Mouse (Mus musculus) neural tube, embryonic 14.5 days (tissue): ENCODE measurements at regions not wholly inside any gene's neighbourhood (a gene's known extent, or its start where the extent isn't known, plus 50 kb on each side); places are given as distances from the start of the nearest gene placed in this dataset.

Experiments
- ATAC-seq: fragments of 200-750 bp; cut with Nextera tagmentation; 2 replicates; pipeline ENCODE4 v1.8.0; 2017; ENCODE audit warnings: low read depth, mild to moderate bottlenecking, moderate TSS enrichment, moderate library complexity
- H3K27ac ChIP-seq: fragments of 300-500 bp; sonication (generic); 2 replicates; pipeline ENCODE4 v1.5.1; 2014; ENCODE audit warnings: low read depth, mild to moderate bottlenecking, control low read depth, low read length, moderate library complexity, mixed read lengths
- H3K27me3 ChIP-seq: fragments of 300-500 bp; sonication (generic); 2 replicates; pipeline ENCODE4 v1.6.1; 2014; ENCODE audit warnings: low read length; ENCODE audit not compliant: control insufficient read depth, insufficient read depth
- H3K36me3 ChIP-seq: fragments of 300-500 bp; sonication (generic); 2 replicates; pipeline ENCODE4 v1.6.1; 2014; ENCODE audit warnings: low read length, mixed read lengths; ENCODE audit not compliant: control insufficient read depth, insufficient read depth
- H3K4me1 ChIP-seq: fragments of 300-500 bp; sonication (generic); 2 replicates; pipeline ENCODE4 v1.6.1; 2014; ENCODE audit warnings: low read length; ENCODE audit not compliant: control insufficient read depth, insufficient read depth
- H3K4me2 ChIP-seq: fragments of 300-500 bp; sonication (generic); 2 replicates; pipeline ENCODE4 v1.6.1; 2014; ENCODE audit warnings: mild to moderate bottlenecking, low read depth, low read length, control low read depth
- H3K4me3 ChIP-seq: fragments of 300-500 bp; sonication (generic); 2 replicates; pipeline ENCODE4 v1.5.1; 2014; ENCODE audit warnings: low read depth, low read length, control low read depth, mixed read lengths
- H3K9ac ChIP-seq: fragments of 300-500 bp; sonication (generic); replicated peaks from 2 replicates; pipeline ENCODE4 v1.6.1; 2014; ENCODE audit warnings: low read depth, mild to moderate bottlenecking, control low read depth, low read length, mixed read lengths
- H3K9me3 ChIP-seq: fragments of 300-500 bp; sonication (generic); 2 replicates; pipeline ENCODE4 v1.6.1; 2016; ENCODE audit warnings: low read length; ENCODE audit not compliant: control insufficient read depth
- WGBS: fragments of 180-500 bp; shearing (Covaris S2); extraction: QIAGEN DNeasy Blood & Tissue Kit; methylation state at CpG from one replicate; pipeline ENCODE4 v1.1.7; 2014; 5-methylcytosine and 5-hydroxymethylcytosine counted together

- WGBS: 84% methylated on average over 6 of the region's 6 CpGs
- no peaks in the 10 kb centered on the region for H3K4me1 ChIP-seq
- no peak overlapping the region for H3K9ac ChIP-seq
- H3K4me2 ChIP-seq: no peak overlapping the region
- H3K9me3 ChIP-seq: no peaks in the 10 kb centered on the region
- no peak overlapping the region for H3K27ac ChIP-seq
- no peaks in the 10 kb centered on the region for H3K36me3 ChIP-seq
- no peaks in the 10 kb centered on the region for H3K27me3 ChIP-seq
- no peak for ATAC-seq
- no peak overlapping the region for H3K4me3 ChIP-seq
Observed at GRCm38 (mm10) chr2:159481399-159482080, 686.9 kb downstream of the Dhx35 start.

- Histone ChIP-seq H3K36me3 (no peaks in the 10 kb centered on the region), H3K9me3 (no peaks in the 10 kb centered on the region), H3K4me3 (no peak overlapping the region), H3K9ac (no peak overlapping the region), H3K4me1 (no peaks in the 10 kb centered on the region), H3K27me3 (no peaks in the 10 kb centered on the region), H3K4me2 (no peak overlapping the region), H3K27ac (no peak overlapping the region)
- ATAC-seq: no peak
- WGBS: 47% methylated on average over 3 of the region's 3 CpGs
Observed at GRCm38 (mm10) chr2:159491090-159491489, 696.5 kb downstream of the Dhx35 start.

- Histone ChIP-seq H3K9me3 (no peaks in the 10 kb centered on the region), H3K36me3 (no peaks in the 10 kb centered on the region), H3K27ac (no peak overlapping the region), H3K4me3 (no peak overlapping the region), H3K4me2 (no peak overlapping the region), H3K27me3 (no peaks in the 10 kb centered on the region), H3K9ac (no peak overlapping the region), H3K4me1 (no peaks in the 10 kb centered on the region)
- ATAC-seq: no peak
- WGBS: 70% methylated on average over 2 of the region's 2 CpGs
Observed at GRCm38 (mm10) chr2:159498691-159499090, 704.1 kb downstream of the Dhx35 start.

- no peaks in the 10 kb centered on the region for H3K9me3 ChIP-seq
- H3K27ac ChIP-seq: no peak overlapping the region
- H3K4me1 ChIP-seq: no peaks in the 10 kb centered on the region
- ATAC-seq: no peak
- H3K9ac ChIP-seq: no peak overlapping the region
- no peaks in the 10 kb centered on the region for H3K27me3 ChIP-seq
- no peaks in the 10 kb centered on the region for H3K36me3 ChIP-seq
- no peak overlapping the region for H3K4me3 ChIP-seq
- 11% methylated on average over 3 of the region's 3 CpGs for WGBS
- H3K4me2 ChIP-seq: no peak overlapping the region
Observed at GRCm38 (mm10) chr2:159501039-159501438, 706.4 kb downstream of the Dhx35 start.

- Histone ChIP-seq H3K36me3 (no peaks in the 10 kb centered on the region), H3K4me3 (no peak overlapping the region), H3K4me2 (no peak overlapping the region), H3K9me3 (no peaks in the 10 kb centered on the region), H3K27ac (no peak overlapping the region), H3K27me3 (no peaks in the 10 kb centered on the region), H3K9ac (no peak overlapping the region), H3K4me1 (no peaks in the 10 kb centered on the region)
- no peak for ATAC-seq
- WGBS: 79% methylated on average over 4 of the region's 4 CpGs
Observed at GRCm38 (mm10) chr2:159519066-159519465, 724.5 kb downstream of the Dhx35 start.

GRCm38 (mm10) chr2:159523739-159524138 lies 729.1 kb downstream of the Dhx35 start:
- no peak overlapping the region for H3K4me3 ChIP-seq
- no peak for ATAC-seq

GRCm38 (mm10) chr2:159534951-159535350 lies 740.3 kb downstream of the Dhx35 start:
- no peaks in the 10 kb centered on the region for H3K9me3 ChIP-seq
- H3K27me3 ChIP-seq: no peaks in the 10 kb centered on the region
- ATAC-seq: no peak
- H3K4me3 ChIP-seq: no peak overlapping the region
- H3K36me3 ChIP-seq: no peaks in the 10 kb centered on the region
- no peak overlapping the region for H3K9ac ChIP-seq
- no peaks in the 10 kb centered on the region for H3K4me1 ChIP-seq
- H3K4me2 ChIP-seq: no peak overlapping the region
- H3K27ac ChIP-seq: no peak overlapping the region
- WGBS: 57% methylated on average over 2 of the region's 2 CpGs

More at GRCm38 (mm10) chr2:159523739-159524138, 729.1 kb downstream of the Dhx35 start:
- no peak overlapping the region for H3K9ac ChIP-seq
- no peak overlapping the region for H3K4me2 ChIP-seq
- WGBS: 79% methylated on average over 2 of the region's 2 CpGs
- no peak overlapping the region for H3K27ac ChIP-seq
- H3K9me3 ChIP-seq: no peaks in the 10 kb centered on the region
- no peaks in the 10 kb centered on the region for H3K27me3 ChIP-seq
- H3K36me3 ChIP-seq: no peaks in the 10 kb centered on the region
- H3K4me1 ChIP-seq: no peaks in the 10 kb centered on the region

- Histone ChIP-seq H3K27ac (no peak overlapping the region), H3K4me1 (no peaks in the 10 kb centered on the region), H3K27me3 (no peaks in the 10 kb centered on the region), H3K36me3 (no peaks in the 10 kb centered on the region), H3K4me2 (no peak overlapping the region), H3K9ac (no peak overlapping the region), H3K4me3 (no peak overlapping the region), H3K9me3 (no peaks in the 10 kb centered on the region)
- no peak for ATAC-seq
Observed at GRCm38 (mm10) chr2:159539261-159539660, 744.7 kb downstream of the Dhx35 start.

GRCm38 (mm10) chr2:159557567-159557966 lies 763.0 kb downstream of the Dhx35 start:
- Histone ChIP-seq H3K36me3 (no peaks in the 10 kb centered on the region), H3K4me1 (no peaks in the 10 kb centered on the region), H3K9ac (no peak overlapping the region), H3K27me3 (no peaks in the 10 kb centered on the region), H3K9me3 (no peaks in the 10 kb centered on the region), H3K4me3 (no peak overlapping the region), H3K4me2 (no peak overlapping the region), H3K27ac (no peak overlapping the region)
- WGBS: 93% methylated on average over 3 of the region's 3 CpGs
- ATAC-seq: no peak
